Mouse (Mus musculus): Measurements from ENCODE around the gene Gcnt2. TPM values are rescaled to one million over a fixed set of nuclear protein-coding genes. Genes with fewer than 3 reads are reported as not detected.

Gene Gcnt2
- total and polyA plus RNA-seq, 2 experiments from 2014 or later = 2.8 to 12.9 TPM

GRCm38 (mm10) chr13:40907274-40907673 is 47.7 kb downstream of the Gcnt2 start:
- ATAC-seq (ENCODE audit: insufficient read depth, low read depth) (no peak), DNase-seq (ENCODE audit: low spot score) (no peak)
- Histone ChIP-seq H3K4me2 (ENCODE audit: low read depth, low read length) (no peak overlapping the region), H3K4me3 (ENCODE audit: low read depth, low read length) (no peak overlapping the region), H3K27ac (ENCODE audit: low read depth) (no peak overlapping the region), H3K36me3 (replicated peaks; ENCODE audit: control insufficient read depth, insufficient read depth, low read length) (no peaks in the 10 kb centered on the region), H3K9ac (replicated peaks; ENCODE audit: low read depth, low read length) (no peak overlapping the region), H3K27me3 (ENCODE audit: control insufficient read depth, insufficient read depth, low read length) (no peaks in the 10 kb centered on the region), H3K4me1 (ENCODE audit: control insufficient read depth, insufficient read depth) (0 out of 2 replicates have a peak, but pooled peaks cover 3% of the 10 kb centered on the region), H3K9me3 (replicated peaks; ENCODE audit: control insufficient read depth, low read length) (no peaks in the 10 kb centered on the region)
- TF ChIP-seq CTCF (IDR thresholded peaks at IDR 0.05; ENCODE audit: low read depth) (no peak), EP300 (IDR thresholded peaks at IDR 0.05; ENCODE audit: low read depth) (no peak)
- 72% methylated on average over 7 of the region's 7 CpGs for WGBS

- ATAC-seq (ENCODE audit: insufficient read depth, low read depth) = no peak
- H3K27ac ChIP-seq (ENCODE audit: low read depth) = no peak overlapping the region
- TF ChIP-seq CTCF (IDR thresholded peaks at IDR 0.05; ENCODE audit: low read depth) (no peak), EP300 (IDR thresholded peaks at IDR 0.05; ENCODE audit: low read depth) (no peak)
- H3K9ac ChIP-seq (replicated peaks; ENCODE audit: low read depth, low read length) = no peak overlapping the region
- H3K4me2 ChIP-seq (ENCODE audit: low read depth, low read length) = no peak overlapping the region
- WGBS = 72% methylated on average over 6 of the region's 6 CpGs
- no peak for DNase-seq (ENCODE audit: low spot score)
- no peaks in the 10 kb centered on the region for H3K4me1 ChIP-seq (ENCODE audit: control insufficient read depth, insufficient read depth)
- no peaks in the 10 kb centered on the region for H3K36me3 ChIP-seq (replicated peaks; ENCODE audit: control insufficient read depth, insufficient read depth, low read length)
- H3K4me3 ChIP-seq (ENCODE audit: low read depth, low read length) = no peak overlapping the region
- H3K9me3 ChIP-seq (replicated peaks; ENCODE audit: control insufficient read depth, low read length) = no peaks in the 10 kb centered on the region
- H3K27me3 ChIP-seq (ENCODE audit: control insufficient read depth, insufficient read depth, low read length) = no peaks in the 10 kb centered on the region
These were observed 48.5 kb downstream of the Gcnt2 start for GRCm38 (mm10) chr13:40908044-40908443.

GRCm38 (mm10) chr13:40909060-40909459 is 49.5 kb downstream of the Gcnt2 start:
- H3K9ac ChIP-seq (replicated peaks; ENCODE audit: low read depth, low read length) = no peak overlapping the region
- H3K4me2 ChIP-seq (ENCODE audit: low read depth, low read length) = no peak overlapping the region
- 81% methylated on average over 8 of the region's 8 CpGs for WGBS
- DNase-seq (ENCODE audit: low spot score) (no peak), ATAC-seq (ENCODE audit: insufficient read depth, low read depth) (no peak)
- no peaks in the 10 kb centered on the region for H3K27me3 ChIP-seq (ENCODE audit: control insufficient read depth, insufficient read depth, low read length)
- no peak overlapping the region for H3K27ac ChIP-seq (ENCODE audit: low read depth)
- no peak overlapping the region for H3K4me3 ChIP-seq (ENCODE audit: low read depth, low read length)
- H3K36me3 ChIP-seq (replicated peaks; ENCODE audit: control insufficient read depth, insufficient read depth, low read length) = no peaks in the 10 kb centered on the region
- TF ChIP-seq EP300 (IDR thresholded peaks at IDR 0.05; ENCODE audit: low read depth) (no peak), CTCF (IDR thresholded peaks at IDR 0.05; ENCODE audit: low read depth) (no peak)
- H3K4me1 ChIP-seq (ENCODE audit: control insufficient read depth, insufficient read depth) = no peaks in the 10 kb centered on the region
- no peaks in the 10 kb centered on the region for H3K9me3 ChIP-seq (replicated peaks; ENCODE audit: control insufficient read depth, low read length)

GRCm38 (mm10) chr13:40910047-40910446 is 50.5 kb downstream of the Gcnt2 start:
- TF ChIP-seq CTCF (IDR thresholded peaks at IDR 0.05; ENCODE audit: low read depth) (no peak; the same call in 1 of the 2 replicates), EP300 (IDR thresholded peaks at IDR 0.05; ENCODE audit: low read depth) (no peak)
- no peak for DNase-seq (ENCODE audit: low spot score)
- H3K9me3 ChIP-seq (replicated peaks; ENCODE audit: control insufficient read depth, low read length) = no peaks in the 10 kb centered on the region
- H3K36me3 ChIP-seq (replicated peaks; ENCODE audit: control insufficient read depth, insufficient read depth, low read length) = no peaks in the 10 kb centered on the region
- WGBS = 93% methylated on average over 6 of the region's 6 CpGs
- no peak overlapping the region for H3K27ac ChIP-seq (ENCODE audit: low read depth)
- no peak overlapping the region for H3K9ac ChIP-seq (replicated peaks; ENCODE audit: low read depth, low read length)
- no peaks in the 10 kb centered on the region for H3K27me3 ChIP-seq (ENCODE audit: control insufficient read depth, insufficient read depth, low read length)
- ATAC-seq (ENCODE audit: insufficient read depth, low read depth) = no peak
- H3K4me2 ChIP-seq (ENCODE audit: low read depth, low read length) = no peak overlapping the region
- no peak overlapping the region for H3K4me3 ChIP-seq (ENCODE audit: low read depth, low read length)
- no peaks in the 10 kb centered on the region for H3K4me1 ChIP-seq (ENCODE audit: control insufficient read depth, insufficient read depth)

GRCm38 (mm10) chr13:40911951-40912350 is 52.4 kb downstream of the Gcnt2 start:
- Histone ChIP-seq H3K27me3 (ENCODE audit: control insufficient read depth, insufficient read depth, low read length) (no peaks in the 10 kb centered on the region), H3K36me3 (replicated peaks; ENCODE audit: control insufficient read depth, insufficient read depth, low read length) (no peaks in the 10 kb centered on the region), H3K4me1 (ENCODE audit: control insufficient read depth, insufficient read depth) (peaks cover 7% of the 10 kb centered on the region; the same call in 1 of the 2 replicates), H3K4me3 (ENCODE audit: low read depth, low read length) (no peak overlapping the region), H3K27ac (ENCODE audit: low read depth) (no peak overlapping the region), H3K9ac (replicated peaks; ENCODE audit: low read depth, low read length) (no peak overlapping the region), H3K4me2 (ENCODE audit: low read depth, low read length) (no peak overlapping the region), H3K9me3 (replicated peaks; ENCODE audit: control insufficient read depth, low read length) (no peaks in the 10 kb centered on the region)
- TF ChIP-seq CTCF (IDR thresholded peaks at IDR 0.05; ENCODE audit: low read depth) (no peak), EP300 (IDR thresholded peaks at IDR 0.05; ENCODE audit: low read depth) (no peak)
- DNase-seq (ENCODE audit: low spot score) = no peak
- ATAC-seq (ENCODE audit: insufficient read depth, low read depth) = no peak
- 79% methylated on average over 6 of the region's 6 CpGs for WGBS

- no peak overlapping the region for H3K4me2 ChIP-seq (ENCODE audit: low read depth, low read length)
- 79% methylated on average over 14 of the region's 14 CpGs for WGBS
- no peaks in the 10 kb centered on the region for H3K9me3 ChIP-seq (replicated peaks; ENCODE audit: control insufficient read depth, low read length)
- TF ChIP-seq CTCF (IDR thresholded peaks at IDR 0.05; ENCODE audit: low read depth) = no peak
- no peak for TF ChIP-seq EP300 (IDR thresholded peaks at IDR 0.05; ENCODE audit: low read depth)
- H3K27me3 ChIP-seq (ENCODE audit: control insufficient read depth, insufficient read depth, low read length) = no peaks in the 10 kb centered on the region
- H3K9ac ChIP-seq (replicated peaks; ENCODE audit: low read depth, low read length) = no peak overlapping the region
- H3K36me3 ChIP-seq (replicated peaks; ENCODE audit: control insufficient read depth, insufficient read depth, low read length) = no peaks in the 10 kb centered on the region
- peaks cover 13% of the 10 kb centered on the region; the same call in 1 of the 2 replicates for H3K4me1 ChIP-seq (ENCODE audit: control insufficient read depth, insufficient read depth)
- H3K4me3 ChIP-seq (ENCODE audit: low read depth, low read length) = no peak overlapping the region
- no peak for DNase-seq (ENCODE audit: low spot score)
- ATAC-seq (ENCODE audit: insufficient read depth, low read depth) = no peak
- no peak overlapping the region for H3K27ac ChIP-seq (ENCODE audit: low read depth)
These were observed 54.0 kb downstream of the Gcnt2 start for GRCm38 (mm10) chr13:40913395-40914018.

Data from heart, postnatal 0 days (tissue).